Mouse (Mus musculus): ENCODE results near the gene Olfr1291-ps1.

The Olfr1291-ps1 gene

GRCm38 (mm10) chr2:111496880-111497279 lies at the start of gene Olfr1291-ps1:
Olfr1291-ps1 (plus strand) TSS chr2:111497180.
- no peak for DNase-seq (ENCODE audit: extremely low spot score)

GRCm38 (mm10) chr2:111448842-111449241 lies 48.1 kb upstream of the Olfr1291-ps1 start, which contains the start of gene Olfr1287:
Olfr1287 (plus strand) TSS chr2:111449142.
- DNase-seq (ENCODE audit: extremely low spot score), result no peak

GRCm38 (mm10) chr2:111473801-111474200 lies 23.2 kb upstream of the Olfr1291-ps1 start, which contains the start of gene Olfr1288:
Olfr1288 (plus strand) TSS chr2:111474101.
- no peak for DNase-seq (ENCODE audit: extremely low spot score)

- no peak for DNase-seq (ENCODE audit: extremely low spot score)
Observed at GRCm38 (mm10) chr2:111480519-111480918, 16.5 kb upstream of the Olfr1291-ps1 start, which contains the start of gene Olfr1289. Olfr1289 (plus strand) TSS chr2:111480819.

GRCm38 (mm10) chr2:111493729-111494128 lies 3.3 kb upstream of the Olfr1291-ps1 start, which contains the start of gene Olfr1290:
Olfr1290 (minus strand) TSS chr2:111493829.
- no peak for DNase-seq (ENCODE audit: extremely low spot score)

GRCm38 (mm10) chr2:111517451-111517850 lies 20.5 kb downstream of the Olfr1291-ps1 start:
- DNase-seq (ENCODE audit: extremely low spot score), result no peak

GRCm38 (mm10) chr2:111524903-111525302 lies 27.9 kb downstream of the Olfr1291-ps1 start, which contains the start of gene Olfr1293-ps:
Olfr1293-ps (plus strand) TSS chr2:111525203.
- DNase-seq (ENCODE audit: extremely low spot score), result no peak

GRCm38 (mm10) chr2:111540191-111540590 lies 43.2 kb downstream of the Olfr1291-ps1 start, which contains the start of gene Olfr1294:
Olfr1294 (minus strand) TSS chr2:111540291.
- DNase-seq (ENCODE audit: extremely low spot score), result no peak
